Mouse (Mus musculus) left cerebral cortex, postnatal 36 days (tissue): ENCODE data around the gene Sipa1l2. TPM values are rescaled to one million over a fixed set of nuclear protein-coding genes. Genes with fewer than 3 reads are reported as not detected.

Experiments used
- DNase-seq, 2 experiments: peaks; one replicate each; pipeline ENCODE4 v3.0.0; 2021 to 2022; ENCODE audit warnings: low spot score in 2 of 2, mixed read lengths in 1 of 2
- intact Hi-C: fragments of 180-260 bp; cut with DNase I; formaldehyde crosslinking; loops from one replicate; pipeline ENCODE4 v1.15.1; 2025
- total RNA-seq, 2 experiments: library from RNA; stranded (reverse); gene quantifications; 2 replicates each; pipeline ENCODE4 v1.2.3; 2021

Sipa1l2 gene
- total RNA-seq, 2 experiments from 2014 or later = 39.6 to 42.0 TPM

GRCm38 (mm10) chr8:125488747-125489146 is 80.9 kb downstream of the Sipa1l2 start:
- no peak for DNase-seq
- intact Hi-C loops = no loop called here

- intact Hi-C loops = no loop called here
- no peak for DNase-seq
Observed at GRCm38 (mm10) chr8:125485715-125486114, 83.9 kb downstream of the Sipa1l2 start.

- no peak for DNase-seq
- intact Hi-C loops = no loop called here
Observed at GRCm38 (mm10) chr8:125484530-125485196, 84.9 kb downstream of the Sipa1l2 start.

GRCm38 (mm10) chr8:125482491-125483096 is 87.0 kb downstream of the Sipa1l2 start:
- intact Hi-C loops = no loop called here
- DNase-seq = no peak

GRCm38 (mm10) chr8:125474876-125475275 is 94.7 kb downstream of the Sipa1l2 start:
- intact Hi-C loops = loop anchor here (5.0 kb wide), 1 partner anchor 92 kb away; the partner anchor contains the start of gene Sipa1l2
- peak in 1 of 2 experiments; percentile 22 for DNase-seq

- intact Hi-C loops = no loop called here
- DNase-seq = no peak
Observed at GRCm38 (mm10) chr8:125471374-125471773, 98.2 kb downstream of the Sipa1l2 start.

GRCm38 (mm10) chr8:125465156-125465821 is 104.3 kb downstream of the Sipa1l2 start:
- intact Hi-C loops = loop anchor here (5.0 kb wide), 1 partner anchor 283 kb away; no protein-coding TSS in a partner anchor
- peak in 1 of 2 experiments; percentile 8 for DNase-seq

DNA sequence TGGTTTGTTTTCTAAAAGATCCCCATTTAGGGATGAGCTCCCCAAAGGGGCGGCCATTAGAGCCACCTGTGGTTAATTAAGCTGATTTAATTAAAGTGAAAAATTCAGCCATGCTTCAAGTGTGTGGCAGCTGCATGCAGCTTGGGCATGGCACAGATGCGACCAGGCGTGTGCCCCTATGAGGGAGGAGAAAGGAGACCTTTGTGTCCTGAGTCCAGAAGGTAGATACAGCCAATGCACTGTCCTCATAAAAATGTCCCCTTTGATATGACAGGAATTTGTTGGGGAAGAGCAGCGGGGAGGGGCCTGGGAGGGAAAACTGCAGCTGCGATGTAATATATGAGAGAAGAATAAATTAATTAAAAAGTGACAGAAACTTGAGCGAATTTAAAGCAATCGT is 106.7 kb downstream of the Sipa1l2 start:
- DNase-seq = no peak
- intact Hi-C loops = no loop called here

- DNase-seq = no peak
- intact Hi-C loops = no loop called here
Observed at GRCm38 (mm10) chr8:125461504-125461903, 108.1 kb downstream of the Sipa1l2 start.

DNA sequence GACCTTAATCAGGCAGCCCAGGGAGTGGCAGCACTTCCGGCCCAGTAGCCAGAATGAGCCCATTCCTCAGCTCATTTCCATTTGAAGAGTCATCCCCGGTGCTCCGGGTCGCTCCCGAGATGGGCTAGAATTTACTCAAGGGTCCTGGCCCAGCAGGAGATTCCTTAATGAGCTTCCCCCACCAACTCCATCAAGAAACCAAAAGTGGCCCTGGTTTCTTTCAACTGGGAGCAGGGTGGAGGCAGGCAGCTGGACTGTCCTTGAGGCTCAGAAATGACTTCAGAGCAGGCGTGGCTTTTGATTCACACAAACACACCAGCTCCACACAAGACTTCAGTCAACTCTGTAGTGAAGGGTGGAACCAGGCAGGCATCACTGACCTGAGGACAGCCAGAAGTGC is 109.0 kb downstream of the Sipa1l2 start:
- no peak for DNase-seq
- intact Hi-C loops = no loop called here

DNA sequence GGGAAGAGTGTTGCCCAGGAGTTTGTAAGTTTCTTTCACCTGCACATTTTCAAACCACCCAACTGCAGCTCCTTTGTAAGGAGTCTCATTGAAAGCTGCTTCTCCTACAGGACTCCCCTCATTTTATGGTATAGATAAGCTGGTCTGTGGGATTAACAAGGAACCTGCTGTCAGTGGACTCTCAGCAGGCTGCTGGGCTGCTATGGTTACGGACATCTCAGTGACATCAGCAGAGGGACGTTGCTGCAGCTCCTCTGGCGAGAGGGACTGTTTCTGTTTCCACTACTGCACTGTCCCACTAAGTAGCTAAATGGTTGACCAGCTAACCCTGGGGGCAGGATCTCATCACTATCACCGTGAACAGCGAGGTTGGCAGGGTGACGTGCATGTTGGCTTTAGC is 120.6 kb downstream of the Sipa1l2 start:
- intact Hi-C loops = no loop called here
- no peak for DNase-seq

DNA sequence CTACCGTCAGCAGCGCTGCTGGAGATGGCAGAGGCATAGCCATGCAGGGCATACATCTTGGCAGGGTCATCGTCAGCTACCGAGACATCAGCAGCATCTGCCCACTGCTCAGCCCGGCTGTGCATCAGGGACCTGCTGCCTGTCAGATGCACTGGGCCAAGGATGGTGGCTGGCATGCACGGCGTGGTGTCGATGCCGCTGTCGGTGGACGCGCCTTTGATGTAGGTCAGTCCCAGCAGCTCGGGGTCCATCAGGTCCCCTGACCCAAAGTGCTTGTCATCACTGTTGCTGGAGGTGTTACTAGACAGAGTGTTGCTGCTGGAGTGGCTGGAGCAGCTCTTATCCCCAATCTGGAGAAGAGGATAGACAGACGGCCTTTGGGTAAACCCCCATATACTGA is 122.1 kb downstream of the Sipa1l2 start:
- DNase-seq = no peak

DNA sequence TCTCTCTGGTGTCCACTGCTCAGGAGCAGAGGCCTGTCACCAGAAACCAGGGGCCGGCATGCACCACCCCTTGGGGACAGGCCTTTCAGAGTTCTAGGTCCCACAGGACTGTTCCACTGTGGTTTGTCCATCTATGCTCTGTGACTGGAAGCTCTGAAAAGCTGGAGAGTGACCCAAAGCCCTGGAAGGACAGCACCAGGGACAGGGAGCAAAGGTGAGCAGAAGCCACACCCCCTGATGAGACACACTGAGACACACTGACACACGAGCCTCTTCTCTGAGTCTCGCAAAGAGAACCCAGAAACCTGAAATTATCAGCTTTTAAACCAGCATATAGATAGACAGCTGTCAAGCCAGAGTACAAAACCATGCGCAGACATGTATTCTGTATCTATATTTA is 123.4 kb downstream of the Sipa1l2 start:
- intact Hi-C loops = no loop called here
- DNase-seq = no peak

More for the DNA sequence above, 122.1 kb downstream of the Sipa1l2 start:
- intact Hi-C loops = no loop called here

- no peak for DNase-seq
- intact Hi-C loops = no loop called here
Observed at GRCm38 (mm10) chr8:125445225-125445609, 124.4 kb downstream of the Sipa1l2 start.

GRCm38 (mm10) chr8:125444457-125445224 is 125.0 kb downstream of the Sipa1l2 start:
- intact Hi-C loops = no loop called here

GRCm38 (mm10) chr8:125435320-125436100 is 134.1 kb downstream of the Sipa1l2 start:
- intact Hi-C loops = no loop called here

More at GRCm38 (mm10) chr8:125444457-125445224, 125.0 kb downstream of the Sipa1l2 start:
- no peak for DNase-seq

GRCm38 (mm10) chr8:125434151-125434550 is 135.5 kb downstream of the Sipa1l2 start:
- DNase-seq = no peak
- intact Hi-C loops = no loop called here

More at GRCm38 (mm10) chr8:125435320-125436100, 134.1 kb downstream of the Sipa1l2 start:
- DNase-seq = no peak

GRCm38 (mm10) chr8:125431321-125431720 is 138.3 kb downstream of the Sipa1l2 start:
- no peak for DNase-seq
- intact Hi-C loops = no loop called here

GRCm38 (mm10) chr8:125430796-125431195 is 138.8 kb downstream of the Sipa1l2 start:
- no peak for DNase-seq
- intact Hi-C loops = no loop called here
